Mouse (Mus musculus) hindbrain, embryonic 13.5 days (tissue): ENCODE data around the gene Zfhx3. TPM values are rescaled to one million over a fixed set of nuclear protein-coding genes. Genes with fewer than 3 reads are reported as not detected.

Experiments used
- ATAC-seq: fragments of 200-750 bp; cut with Nextera tagmentation; 2 replicates; pipeline ENCODE4 v1.8.0; 2017; ENCODE audit warnings: moderate TSS enrichment; ENCODE audit not compliant: low FRiP score
- H3K27ac ChIP-seq: fragments of 300-500 bp; sonication (generic); 2 replicates; pipeline ENCODE4 v1.5.1; 2015; ENCODE audit warnings: inconsistent platforms, mild to moderate bottlenecking, moderate library complexity
- H3K27me3 ChIP-seq: fragments of 300-500 bp; sonication (generic); 2 replicates; pipeline ENCODE4 v1.6.1; 2015; ENCODE audit warnings: mild to moderate bottlenecking, inconsistent platforms
- H3K36me3 ChIP-seq: fragments of 300-500 bp; sonication (generic); 2 replicates; pipeline ENCODE4 v1.6.1; 2015; ENCODE audit warnings: mild to moderate bottlenecking, inconsistent platforms
- H3K4me1 ChIP-seq: fragments of 300-500 bp; sonication (generic); replicated peaks from 2 replicates; pipeline ENCODE4 v1.6.1; 2015; ENCODE audit warnings: inconsistent platforms
- H3K4me2 ChIP-seq: fragments of 300-500 bp; sonication (generic); 2 replicates; pipeline ENCODE4 v1.6.1; 2015; ENCODE audit warnings: inconsistent platforms, mild to moderate bottlenecking, moderate library complexity
- H3K4me3 ChIP-seq: fragments of 300-500 bp; sonication (generic); 2 replicates; pipeline ENCODE4 v1.5.1; 2015; ENCODE audit warnings: mild to moderate bottlenecking, inconsistent platforms
- H3K9ac ChIP-seq: fragments of 300-500 bp; sonication (generic); 2 replicates; pipeline ENCODE4 v1.6.1; 2015; ENCODE audit warnings: mild to moderate bottlenecking, inconsistent platforms
- H3K9me3 ChIP-seq: fragments of 300-500 bp; sonication (generic); 2 replicates; pipeline ENCODE4 v1.6.1; 2016; ENCODE audit warnings: inconsistent platforms
- WGBS: fragments of 180-500 bp; shearing (Covaris S2); methylation state at CpG from one replicate; pipeline ENCODE4 v1.1.7; 2015; 5-methylcytosine and 5-hydroxymethylcytosine counted together
- polyA plus RNA-seq: library from polyadenylated mRNA; unstranded; fragments of >200 nt; fragmentation: Nextera tagmentation; extraction: Ambion mirVana; gene quantifications from 2 replicates; pipeline ENCODE4 v1.2.1, GENCODE M21; 2015

Gene Zfhx3
- polyA plus RNA-seq, 1 experiment from 2014 or later = 36.9 TPM

DNA sequence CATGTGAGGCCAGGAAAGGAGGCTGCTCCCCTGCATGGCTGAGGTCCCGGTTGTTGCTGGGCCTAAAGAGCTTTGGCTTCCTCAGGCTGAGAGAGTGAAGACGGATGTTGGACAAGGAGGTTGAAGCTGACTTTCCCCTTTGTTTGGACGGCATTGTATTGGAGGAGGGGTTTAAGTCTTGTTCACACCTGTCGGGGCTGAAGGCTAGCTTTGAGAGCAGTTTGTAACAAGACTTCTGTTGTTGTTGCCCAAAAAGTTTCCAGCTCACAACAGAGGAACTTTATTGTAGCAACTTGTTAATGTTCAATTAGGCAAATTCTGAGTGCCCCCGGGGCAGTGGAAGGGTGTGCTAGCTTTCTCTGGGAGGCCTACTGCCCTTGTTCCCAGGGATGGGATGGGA, 790.9 kb downstream of the Zfhx3 start:
- H3K9me3 ChIP-seq = no peaks in the 10 kb centered on the region
- no peak for ATAC-seq
- H3K4me2 ChIP-seq = no peak overlapping the region
- no peaks in the 10 kb centered on the region for H3K36me3 ChIP-seq
- peaks cover 24% of the 10 kb centered on the region for H3K27me3 ChIP-seq
- 59% methylated on average over 5 of the region's 5 CpGs for WGBS
- H3K4me1 ChIP-seq = peaks cover 94% of the 10 kb centered on the region
- no peak overlapping the region for H3K4me3 ChIP-seq
- no peak overlapping the region for H3K27ac ChIP-seq
- no peak overlapping the region for H3K9ac ChIP-seq

DNA sequence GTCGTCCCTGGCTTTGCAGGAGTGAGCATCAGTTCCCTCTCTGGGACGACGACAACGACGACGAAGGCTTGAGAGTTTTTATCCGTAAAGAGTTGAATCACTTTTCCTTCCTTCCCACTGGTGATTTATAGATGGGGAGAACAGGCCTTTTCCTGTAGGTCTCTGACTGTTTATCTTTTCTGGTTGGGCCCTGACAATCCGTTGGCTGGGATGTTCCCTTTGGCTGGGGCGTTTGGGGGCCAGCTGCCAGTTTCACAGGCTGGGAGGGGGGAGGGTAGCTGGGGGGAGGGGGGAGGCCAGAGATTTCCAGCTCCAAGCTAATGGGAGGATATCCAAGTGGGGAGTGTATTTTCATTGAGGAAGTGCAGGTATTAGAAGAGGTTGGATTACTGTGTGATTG, 794.0 kb downstream of the Zfhx3 start:
- H3K4me1 ChIP-seq = peaks cover 63% of the 10 kb centered on the region
- H3K36me3 ChIP-seq = no peaks in the 10 kb centered on the region
- H3K27ac ChIP-seq = 0 out of 2 replicates have a peak overlapping the region, but pooled peaks have one; percentile 44
- no peaks in the 10 kb centered on the region for H3K9me3 ChIP-seq
- no peak overlapping the region for H3K9ac ChIP-seq
- no peak for ATAC-seq
- H3K27me3 ChIP-seq = 0 out of 2 replicates have a peak, but pooled peaks cover 3% of the 10 kb centered on the region
- H3K4me2 ChIP-seq = no peak overlapping the region
- 37% methylated on average over 9 of the region's 9 CpGs for WGBS
- no peak overlapping the region for H3K4me3 ChIP-seq

DNA sequence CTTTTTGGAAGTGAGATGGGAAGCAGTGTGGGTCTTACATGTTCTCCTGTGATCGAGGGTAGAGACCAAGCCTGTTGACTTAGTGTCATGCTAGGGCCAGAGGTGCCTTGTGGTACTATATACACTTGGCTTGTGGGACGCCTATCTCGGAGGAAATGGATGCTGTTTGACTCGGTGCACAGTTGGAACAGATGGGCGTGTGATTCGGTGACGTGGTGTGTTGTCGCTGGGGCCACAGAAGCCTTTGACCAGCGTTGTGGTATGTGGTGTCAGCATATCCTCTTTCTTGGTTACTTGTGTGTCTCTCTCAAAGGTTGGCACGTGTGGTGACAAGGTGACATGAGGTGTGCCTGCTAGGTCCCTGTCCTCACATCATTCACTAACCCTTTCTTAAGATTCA, 795.7 kb downstream of the Zfhx3 start:
- no peaks in the 10 kb centered on the region for H3K36me3 ChIP-seq
- H3K27ac ChIP-seq = no peak overlapping the region
- ATAC-seq = no peak
- 0 out of 2 replicates have a peak, but pooled peaks cover 3% of the 10 kb centered on the region for H3K27me3 ChIP-seq
- H3K4me2 ChIP-seq = no peak overlapping the region
- 92% methylated on average over 10 of the region's 10 CpGs for WGBS
- no peaks in the 10 kb centered on the region for H3K9me3 ChIP-seq
- no peak overlapping the region for H3K4me3 ChIP-seq
- H3K9ac ChIP-seq = no peak overlapping the region
- H3K4me1 ChIP-seq = peaks cover 55% of the 10 kb centered on the region

DNA sequence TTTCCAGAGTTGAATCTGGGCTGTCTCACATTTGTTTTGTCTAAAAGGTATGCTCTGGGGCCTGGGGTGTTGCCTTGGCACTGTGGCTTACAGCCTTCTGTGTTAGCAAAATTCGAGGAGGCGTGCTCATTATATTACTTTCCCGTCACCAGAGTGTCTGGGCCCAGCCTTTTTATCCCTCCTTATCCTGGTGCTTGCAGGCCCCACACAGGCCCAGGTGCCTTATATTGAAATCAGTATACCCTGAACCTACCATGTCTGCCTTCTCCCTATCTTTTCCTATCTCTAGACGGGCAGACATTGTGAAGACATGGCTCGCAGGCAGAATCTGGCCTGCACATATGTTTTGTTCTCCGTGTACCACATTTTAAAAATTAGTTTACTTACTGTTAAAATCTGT, 797.1 kb downstream of the Zfhx3 start:
- no peak overlapping the region for H3K4me2 ChIP-seq
- WGBS = 89% methylated on average over 6 of the region's 6 CpGs
- ATAC-seq = no peak
- H3K36me3 ChIP-seq = no peaks in the 10 kb centered on the region
- H3K27me3 ChIP-seq = 0 out of 2 replicates have a peak, but pooled peaks cover 3% of the 10 kb centered on the region
- no peaks in the 10 kb centered on the region for H3K9me3 ChIP-seq
- H3K4me3 ChIP-seq = no peak overlapping the region
- no peak overlapping the region for H3K9ac ChIP-seq
- peaks cover 55% of the 10 kb centered on the region for H3K4me1 ChIP-seq
- H3K27ac ChIP-seq = no peak overlapping the region

DNA sequence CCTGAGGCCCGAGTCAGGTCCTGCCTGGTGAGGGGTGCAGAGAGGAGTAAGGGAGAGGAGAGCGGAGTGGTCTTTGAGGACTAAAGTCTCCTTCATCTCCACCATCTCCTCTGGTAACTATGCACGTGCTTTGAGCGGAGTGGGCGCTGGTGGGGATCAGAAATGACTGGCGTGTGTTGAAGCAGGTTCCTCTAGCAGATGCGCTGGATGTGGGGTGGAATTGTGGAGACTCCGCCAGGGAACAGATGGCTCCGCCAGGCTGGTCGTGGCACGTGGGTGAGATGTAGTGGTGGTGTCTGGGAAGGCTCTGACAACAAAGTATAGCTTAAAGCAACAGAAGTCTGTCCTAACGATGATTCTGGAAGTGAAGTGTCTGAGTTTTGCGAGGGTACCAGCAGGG, 798.0 kb downstream of the Zfhx3 start:
- H3K9me3 ChIP-seq = no peaks in the 10 kb centered on the region
- H3K27me3 ChIP-seq = 0 out of 2 replicates have a peak, but pooled peaks cover 3% of the 10 kb centered on the region
- no peak for ATAC-seq
- H3K4me1 ChIP-seq = peaks cover 52% of the 10 kb centered on the region
- WGBS = 90% methylated on average over 13 of the region's 13 CpGs
- no peak overlapping the region for H3K4me2 ChIP-seq
- no peak overlapping the region for H3K9ac ChIP-seq
- no peaks in the 10 kb centered on the region for H3K36me3 ChIP-seq
- H3K27ac ChIP-seq = no peak overlapping the region
- H3K4me3 ChIP-seq = no peak overlapping the region

DNA sequence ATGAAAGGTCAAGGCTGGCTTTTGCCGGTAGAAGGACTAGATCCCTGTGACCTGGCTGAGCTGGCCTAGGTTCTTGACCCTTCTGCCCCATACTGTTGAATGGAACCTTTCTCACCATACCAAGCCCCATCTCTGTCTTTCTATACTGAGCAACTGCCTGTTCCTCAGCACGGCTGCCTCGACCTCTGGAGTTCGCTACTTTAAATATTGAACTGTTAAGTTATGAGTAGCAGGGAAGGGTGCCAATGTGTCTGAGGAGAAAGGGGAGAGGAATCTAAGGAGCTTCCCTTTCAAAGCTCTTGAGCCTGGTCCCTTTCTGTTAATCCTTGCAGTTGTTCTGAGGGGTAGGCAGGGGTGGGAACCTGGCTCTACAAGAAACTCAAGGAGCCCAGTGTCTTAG, 799.2 kb downstream of the Zfhx3 start:
- no peaks in the 10 kb centered on the region for H3K36me3 ChIP-seq
- H3K4me2 ChIP-seq = no peak overlapping the region
- 88% methylated on average over 4 of the region's 4 CpGs for WGBS
- no peak overlapping the region for H3K27ac ChIP-seq
- no peak for ATAC-seq
- H3K9me3 ChIP-seq = no peaks in the 10 kb centered on the region
- no peak overlapping the region for H3K9ac ChIP-seq
- peaks cover 43% of the 10 kb centered on the region for H3K4me1 ChIP-seq
- H3K27me3 ChIP-seq = 0 out of 2 replicates have a peak, but pooled peaks cover 7% of the 10 kb centered on the region
- H3K4me3 ChIP-seq = no peak overlapping the region

DNA sequence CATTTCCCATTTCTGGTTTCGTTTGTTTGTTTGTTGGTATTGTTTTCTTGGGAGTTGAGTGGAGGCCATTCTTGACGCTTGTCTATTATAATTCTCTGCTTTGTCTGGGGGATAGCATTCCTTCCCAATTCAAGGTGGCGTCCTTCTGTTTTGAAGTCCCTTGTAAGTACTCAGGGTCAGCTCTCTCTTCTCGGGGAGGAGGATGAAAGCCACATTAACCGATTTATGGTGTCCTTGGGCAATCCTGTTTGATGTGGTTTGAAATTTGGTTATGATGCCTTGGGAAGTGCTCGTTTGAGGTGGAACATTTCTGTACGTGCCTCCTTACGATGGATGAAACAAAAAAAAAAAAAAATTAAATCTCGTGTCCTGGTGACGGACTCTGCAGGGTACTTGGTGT, 800.0 kb downstream of the Zfhx3 start:
- 0 out of 2 replicates have a peak, but pooled peaks cover 9% of the 10 kb centered on the region for H3K27me3 ChIP-seq
- H3K9ac ChIP-seq = no peak overlapping the region
- no peak overlapping the region for H3K27ac ChIP-seq
- WGBS = 85% methylated on average over 10 of the region's 10 CpGs
- no peak overlapping the region for H3K4me2 ChIP-seq
- H3K36me3 ChIP-seq = no peaks in the 10 kb centered on the region
- no peaks in the 10 kb centered on the region for H3K9me3 ChIP-seq
- H3K4me1 ChIP-seq = peaks cover 38% of the 10 kb centered on the region
- H3K4me3 ChIP-seq = no peak overlapping the region
- no peak for ATAC-seq

DNA sequence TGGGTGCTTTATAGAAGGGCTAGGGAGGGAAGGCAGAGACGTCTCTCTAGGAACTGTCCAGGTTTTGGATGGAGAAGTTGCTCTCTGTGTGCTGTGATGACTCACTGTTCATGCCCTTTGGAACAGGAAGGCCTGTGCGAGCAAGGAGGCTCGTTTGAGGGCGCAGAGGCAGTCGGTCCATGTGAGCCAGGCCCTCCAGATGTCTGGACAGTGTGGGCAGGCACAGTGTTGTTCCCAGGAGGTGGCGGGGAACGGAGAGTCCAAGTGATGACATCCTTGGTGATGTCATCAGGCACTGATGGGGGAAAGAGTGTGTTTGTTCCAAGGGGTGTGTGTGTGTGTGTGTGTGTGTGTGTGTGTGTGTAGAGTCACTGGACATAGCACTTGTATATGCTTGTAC, 800.8 kb downstream of the Zfhx3 start:
- WGBS = 78% methylated on average over 7 of the region's 7 CpGs
- H3K4me1 ChIP-seq = peaks cover 39% of the 10 kb centered on the region
- 0 out of 2 replicates have a peak, but pooled peaks have one; percentile 21 for ATAC-seq

DNA sequence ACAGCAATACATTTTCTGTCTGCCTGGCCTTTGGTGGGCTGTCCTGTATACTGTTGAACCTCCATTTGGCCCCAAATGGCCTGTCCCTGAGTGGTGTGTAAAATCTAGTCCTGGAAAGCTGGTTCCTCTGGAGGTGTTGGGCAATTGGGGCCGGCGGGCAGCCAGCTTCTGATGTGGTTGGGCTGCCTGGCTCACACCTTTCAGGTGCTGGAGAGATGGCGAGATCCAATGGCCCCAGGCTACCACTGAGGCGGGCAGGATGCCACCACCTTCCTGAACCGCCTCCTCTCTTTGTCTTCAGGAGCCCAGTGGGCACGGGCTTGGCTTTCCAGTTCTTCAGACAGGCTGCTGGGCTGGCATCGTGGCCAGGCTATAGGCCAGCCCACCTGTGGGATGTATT, 803.1 kb downstream of the Zfhx3 start:
- Histone ChIP-seq H3K27ac (no peak overlapping the region), H3K36me3 (no peaks in the 10 kb centered on the region), H3K27me3 (0 out of 2 replicates have a peak, but pooled peaks cover 6% of the 10 kb centered on the region), H3K4me3 (no peak overlapping the region), H3K9me3 (no peaks in the 10 kb centered on the region), H3K4me1 (peaks cover 54% of the 10 kb centered on the region), H3K4me2 (no peak overlapping the region), H3K9ac (no peak overlapping the region)
- WGBS = 95% methylated on average over 7 of the region's 7 CpGs
- no peak for ATAC-seq

More for the DNA sequence above, 800.8 kb downstream of the Zfhx3 start:
- H3K27me3 ChIP-seq = 0 out of 2 replicates have a peak, but pooled peaks cover 6% of the 10 kb centered on the region
- H3K36me3 ChIP-seq = no peaks in the 10 kb centered on the region
- no peaks in the 10 kb centered on the region for H3K9me3 ChIP-seq
- no peak overlapping the region for H3K27ac ChIP-seq
- no peak overlapping the region for H3K4me3 ChIP-seq
- no peak overlapping the region for H3K9ac ChIP-seq
- no peak overlapping the region for H3K4me2 ChIP-seq

DNA sequence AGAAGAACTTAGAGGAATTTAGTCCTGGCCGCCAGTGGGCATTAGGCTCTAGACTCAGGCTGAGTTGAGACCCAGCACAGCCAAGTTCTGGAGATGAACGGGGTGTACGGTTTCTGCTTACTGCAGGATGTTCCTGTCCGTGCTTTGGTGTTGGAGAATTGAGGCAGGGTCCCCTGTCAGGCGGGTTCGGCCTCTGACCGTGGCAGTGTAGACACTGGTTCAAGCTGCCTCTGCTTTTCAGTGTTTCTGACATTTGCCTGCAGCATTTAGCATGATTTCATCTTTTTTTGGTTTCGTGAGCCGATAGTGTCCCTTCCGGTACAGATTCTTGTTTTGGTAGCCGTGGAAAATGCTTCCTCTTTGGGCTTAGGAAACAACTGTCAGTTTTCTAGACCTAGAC, 805.7 kb downstream of the Zfhx3 start:
- H3K27me3 ChIP-seq = 0 out of 2 replicates have a peak, but pooled peaks cover 6% of the 10 kb centered on the region
- WGBS = 59% methylated on average over 11 of the region's 11 CpGs
- H3K9me3 ChIP-seq = no peaks in the 10 kb centered on the region
- H3K36me3 ChIP-seq = no peaks in the 10 kb centered on the region
- no peak overlapping the region for H3K27ac ChIP-seq
- H3K4me2 ChIP-seq = no peak overlapping the region
- peaks cover 47% of the 10 kb centered on the region for H3K4me1 ChIP-seq
- no peak overlapping the region for H3K9ac ChIP-seq
- no peak overlapping the region for H3K4me3 ChIP-seq
- ATAC-seq = no peak

DNA sequence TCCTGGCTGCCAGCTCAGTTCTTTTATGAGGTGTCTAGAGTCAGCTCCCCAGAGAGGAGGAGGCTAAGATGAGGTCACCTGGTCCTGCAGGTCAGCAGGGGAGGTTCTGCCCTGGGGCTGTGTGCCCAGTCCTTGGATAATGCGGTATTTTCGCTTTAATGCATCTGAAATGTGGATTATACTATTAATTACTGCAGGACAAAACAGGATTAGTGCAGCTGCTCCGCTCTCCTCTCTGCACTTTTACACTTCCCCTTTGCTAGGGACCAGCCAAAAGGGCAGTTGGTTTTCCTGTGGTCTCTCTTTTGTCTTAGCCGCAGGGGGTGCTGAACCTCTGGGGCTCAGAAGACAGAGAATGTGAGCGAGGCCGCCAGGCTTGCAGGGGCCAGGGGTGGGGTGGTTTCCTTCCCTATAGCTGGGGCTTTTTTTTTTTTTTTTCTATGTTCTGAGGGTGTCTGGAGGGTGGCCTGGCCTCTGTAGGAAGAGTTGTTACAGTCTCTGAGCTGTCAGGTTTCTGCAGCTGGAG, 806.5 kb downstream of the Zfhx3 start:
- H3K4me2 ChIP-seq = no peak overlapping the region
- 0% methylated on average over 6 of the region's 6 CpGs for WGBS
- H3K4me1 ChIP-seq = peaks cover 43% of the 10 kb centered on the region
- no peaks in the 10 kb centered on the region for H3K36me3 ChIP-seq
- H3K4me3 ChIP-seq = no peak overlapping the region
- peak overlapping the region; percentile 49; the same call in 1 of the 2 replicates for H3K9ac ChIP-seq
- H3K9me3 ChIP-seq = no peaks in the 10 kb centered on the region
- H3K27me3 ChIP-seq = 0 out of 2 replicates have a peak, but pooled peaks cover 6% of the 10 kb centered on the region
- peak overlapping the region; percentile 32; the same call in 1 of the 2 replicates for H3K27ac ChIP-seq
- no peak for ATAC-seq

DNA sequence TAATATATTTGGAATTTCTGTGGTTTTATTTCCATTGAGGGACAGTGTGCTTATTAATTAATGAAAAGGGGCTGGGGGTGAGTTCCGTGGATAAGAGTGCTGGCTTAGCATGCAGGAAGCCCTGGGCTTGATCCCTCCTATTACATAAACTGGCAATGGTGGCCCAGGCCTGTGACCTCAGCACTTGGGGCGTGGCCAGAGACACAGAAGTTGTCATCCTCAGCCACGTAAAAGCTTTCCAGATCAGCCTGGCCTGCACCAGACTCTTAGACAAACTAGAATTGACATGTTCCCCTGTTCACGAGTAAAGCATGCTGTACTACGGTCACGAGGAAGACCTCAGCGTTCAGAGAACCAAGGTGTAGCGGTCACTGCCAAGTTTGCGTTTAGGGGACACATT, 808.4 kb downstream of the Zfhx3 start:
- Histone ChIP-seq H3K27ac (no peak overlapping the region), H3K4me2 (no peak overlapping the region), H3K36me3 (no peaks in the 10 kb centered on the region), H3K4me1 (peaks cover 48% of the 10 kb centered on the region), H3K27me3 (0 out of 2 replicates have a peak, but pooled peaks cover 4% of the 10 kb centered on the region), H3K9ac (no peak overlapping the region), H3K4me3 (no peak overlapping the region), H3K9me3 (no peaks in the 10 kb centered on the region)
- no peak for ATAC-seq
- 88% methylated on average over 9 of the region's 9 CpGs for WGBS

DNA sequence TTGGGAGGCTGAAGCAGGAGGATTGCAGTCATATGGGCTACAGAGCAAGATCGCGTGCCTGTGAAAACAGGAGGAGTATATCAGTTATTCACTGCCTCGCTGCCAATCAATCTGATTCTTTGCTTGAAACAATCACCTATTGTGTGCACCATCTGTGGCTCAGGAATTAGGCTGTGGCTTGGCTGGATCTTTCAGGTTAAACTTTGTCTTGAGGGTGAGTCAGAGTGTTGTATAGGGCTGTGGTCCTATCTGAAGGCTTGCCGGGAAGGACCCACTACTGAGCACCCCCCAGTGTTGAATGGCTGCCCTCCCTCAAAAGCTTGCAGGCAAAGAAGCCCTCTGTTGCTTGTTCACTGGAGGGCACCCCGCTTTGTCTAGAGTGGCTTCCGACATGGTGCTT, 812.1 kb downstream of the Zfhx3 start:
- H3K9ac ChIP-seq = no peak overlapping the region
- H3K4me1 ChIP-seq = peaks cover 50% of the 10 kb centered on the region
- H3K27ac ChIP-seq = 0 out of 2 replicates have a peak overlapping the region, but pooled peaks have one; percentile 30
- no peaks in the 10 kb centered on the region for H3K36me3 ChIP-seq
- H3K4me2 ChIP-seq = no peak overlapping the region
- no peak overlapping the region for H3K4me3 ChIP-seq
- 62% methylated on average over 6 of the region's 6 CpGs for WGBS
- ATAC-seq = no peak
- H3K9me3 ChIP-seq = no peaks in the 10 kb centered on the region
- H3K27me3 ChIP-seq = 0 out of 2 replicates have a peak, but pooled peaks cover 3% of the 10 kb centered on the region
